Mouse (Mus musculus) thymus, postnatal 36 days (tissue): ENCODE measurements at regions not wholly inside any gene's neighbourhood (a gene's known extent, or its start where the extent isn't known, plus 50 kb on each side); places are given as distances from the start of the nearest gene placed in this dataset.

Experiments used
- DNase-seq, 2 experiments: peaks; one replicate each; pipeline ENCODE4 v3.0.0; 2022; ENCODE audit warnings: mixed read lengths in 2 of 2

DNA sequence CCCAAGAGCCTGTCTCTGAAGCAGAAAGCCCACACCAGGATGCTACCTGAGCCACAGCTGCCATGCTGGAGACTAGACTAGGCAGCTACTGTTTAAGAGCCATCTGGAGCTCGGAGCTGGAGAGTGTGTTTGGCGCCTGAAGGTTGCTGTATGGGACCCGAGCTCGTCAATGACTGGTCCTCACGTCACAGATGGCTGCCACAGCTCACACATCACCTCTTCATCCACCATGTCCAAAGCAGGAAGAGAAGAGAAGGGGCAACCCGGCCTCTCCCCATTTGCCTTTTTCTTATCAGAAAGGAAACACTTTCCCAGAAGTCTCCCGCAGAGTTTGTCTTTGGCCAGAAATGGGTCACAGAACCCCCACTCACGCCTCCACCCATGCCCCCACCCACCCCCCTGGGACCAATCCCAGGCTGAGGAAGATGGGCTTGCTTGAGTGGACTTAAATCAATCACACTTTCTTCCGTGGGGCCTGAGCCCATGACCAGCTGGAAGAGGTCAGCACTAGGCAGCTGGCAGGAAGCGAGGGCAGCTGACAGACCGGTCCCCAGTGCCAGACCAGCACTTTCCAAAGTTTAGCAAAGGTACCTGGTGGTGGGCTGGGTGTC is 53.5 kb upstream of the Ptpn1 start:
- DNase-seq, result no peak

DNA sequence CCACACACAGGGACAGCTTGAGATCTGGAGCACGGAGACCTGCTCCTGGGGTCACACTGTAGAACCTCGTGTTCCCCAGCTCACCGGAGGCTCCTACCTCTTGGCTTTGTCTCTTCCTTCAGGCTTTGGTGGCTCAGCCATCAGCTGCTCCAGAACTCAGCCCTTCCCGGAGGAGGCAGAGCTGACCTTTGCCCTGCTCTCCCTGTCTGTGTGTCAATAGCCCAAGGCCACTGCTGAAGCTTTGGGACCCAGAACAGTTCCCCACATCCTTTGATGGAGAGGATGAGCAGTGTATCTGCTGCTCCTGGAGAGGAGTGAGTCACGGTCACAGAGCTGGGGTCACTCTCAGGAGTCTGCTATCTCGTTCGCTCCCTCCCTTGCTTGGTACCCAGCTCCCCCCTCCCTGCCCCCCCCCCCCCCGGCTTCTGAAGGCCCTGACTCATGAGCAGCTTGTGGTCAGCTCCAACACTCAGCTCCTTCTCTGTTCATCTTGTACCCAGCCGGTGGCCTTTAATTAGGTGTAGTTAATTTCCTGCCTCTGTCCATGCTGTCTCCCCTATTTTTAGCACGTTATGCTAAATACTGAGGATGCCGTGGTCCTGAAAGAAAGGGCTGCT is 54.5 kb upstream of the Ptpn1 start:
- DNase-seq, result no peak

DNA sequence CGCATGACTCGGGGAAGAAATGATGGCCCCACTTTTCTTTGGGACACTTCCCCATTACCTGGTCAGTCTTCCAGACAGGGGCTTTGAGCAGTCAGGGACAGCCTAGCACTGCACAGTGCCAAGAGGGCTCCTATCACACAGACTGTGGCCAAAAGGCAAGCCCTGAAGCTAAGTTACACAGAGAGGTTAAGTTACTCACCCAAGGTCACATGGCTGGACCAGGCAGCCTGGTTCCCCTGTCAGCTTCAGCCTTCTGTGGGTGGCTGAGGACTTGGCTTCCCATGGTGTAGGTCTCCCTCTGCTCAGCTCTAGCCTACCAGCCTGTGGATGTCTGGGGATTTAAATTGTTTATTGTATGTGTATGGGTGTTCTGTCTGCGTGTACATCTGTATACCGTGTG is 59.4 kb upstream of the Ptpn1 start:
- DNase-seq, result no peak

DNA sequence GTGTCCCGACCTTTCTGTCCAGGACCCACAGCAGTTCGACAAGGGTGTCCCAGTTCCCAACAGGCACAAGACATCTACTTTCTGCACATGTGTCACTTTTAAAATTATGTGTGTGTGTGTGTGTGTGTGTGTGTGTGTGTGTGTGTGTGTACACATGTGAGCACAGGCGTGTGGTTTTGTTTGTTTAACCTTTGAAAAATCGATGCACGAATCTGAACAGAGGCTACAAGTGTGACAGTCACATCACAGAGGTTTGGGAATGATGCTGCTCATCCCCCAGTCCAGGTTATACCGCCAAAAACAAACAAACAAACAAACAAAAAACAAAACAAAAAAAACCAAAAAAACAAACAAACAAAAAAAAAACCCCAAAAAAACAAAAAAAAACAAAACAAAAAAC is 61.7 kb upstream of the Ptpn1 start:
- DNase-seq, result no peak

- no peak for DNase-seq
Measured at GRCm38 (mm10) chr2:167866751-167867150, 65.1 kb upstream of the Ptpn1 start.

- DNase-seq, result no peak
Measured at GRCm38 (mm10) chr2:167865525-167865924, 66.3 kb upstream of the Ptpn1 start.

DNA sequence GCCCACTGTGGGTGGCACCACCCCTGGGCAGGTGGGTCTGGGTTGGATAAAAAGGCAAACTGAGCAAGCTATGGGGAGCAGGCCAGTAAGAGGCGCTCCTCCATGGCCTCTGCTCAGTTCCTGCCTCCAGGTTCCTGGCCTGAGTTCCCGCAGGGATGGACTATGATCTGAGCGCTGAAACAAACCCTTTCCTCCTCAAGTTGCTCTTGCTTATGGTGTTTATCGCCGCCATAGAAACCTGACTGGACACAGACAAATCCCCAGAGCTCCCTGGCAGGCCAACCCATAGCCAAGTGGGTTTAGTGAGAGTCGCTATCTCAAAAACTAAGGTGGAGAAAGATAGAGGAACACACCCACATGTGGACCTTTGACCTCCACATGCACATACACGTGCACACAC is 67.2 kb upstream of the Ptpn1 start:
- no peak for DNase-seq

DNA sequence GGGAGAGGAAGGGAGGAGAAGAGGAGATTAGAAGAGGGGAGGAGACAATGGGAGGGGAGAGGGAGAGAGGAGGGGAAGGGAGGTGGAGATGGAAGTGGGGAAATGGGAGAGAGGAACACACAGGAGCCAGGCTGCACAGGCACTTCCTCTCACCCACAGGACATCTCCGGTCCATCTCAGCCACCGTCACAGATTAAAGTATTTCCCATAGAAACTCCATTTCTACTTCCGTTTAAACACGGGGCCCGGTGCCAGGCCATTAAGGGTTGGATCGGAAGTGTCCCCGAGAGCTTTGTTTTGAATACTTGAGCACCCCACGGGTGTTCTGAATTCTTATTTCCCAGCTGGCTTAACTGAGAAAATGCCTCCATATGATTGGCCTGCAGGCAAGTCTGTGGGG is 67.6 kb upstream of the Ptpn1 start:
- no peak for DNase-seq

GRCm38 (mm10) chr2:167863616-167864015 is 68.2 kb upstream of the Ptpn1 start:
- no peak for DNase-seq

DNA sequence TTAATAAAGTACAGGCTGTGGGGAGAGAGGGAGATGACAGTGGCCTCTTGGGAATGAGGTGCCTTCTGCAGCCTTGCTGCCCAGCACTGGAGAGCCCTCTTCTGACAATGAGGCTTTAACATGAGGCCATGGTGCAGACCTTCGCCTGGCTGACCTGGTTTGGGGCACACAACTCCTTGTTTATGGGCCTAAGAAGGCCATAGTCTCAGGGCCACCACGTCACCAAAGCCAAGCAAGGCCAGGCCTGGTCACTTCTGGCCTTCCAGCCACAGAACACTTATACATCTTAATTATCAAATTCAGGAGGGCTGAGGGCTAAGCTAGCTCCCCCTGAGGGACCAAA is 70.7 kb upstream of the Ptpn1 start:
- DNase-seq, result no peak

GRCm38 (mm10) chr2:167860457-167861177 is 71.2 kb upstream of the Ptpn1 start:
- DNase-seq, result no peak

DNA sequence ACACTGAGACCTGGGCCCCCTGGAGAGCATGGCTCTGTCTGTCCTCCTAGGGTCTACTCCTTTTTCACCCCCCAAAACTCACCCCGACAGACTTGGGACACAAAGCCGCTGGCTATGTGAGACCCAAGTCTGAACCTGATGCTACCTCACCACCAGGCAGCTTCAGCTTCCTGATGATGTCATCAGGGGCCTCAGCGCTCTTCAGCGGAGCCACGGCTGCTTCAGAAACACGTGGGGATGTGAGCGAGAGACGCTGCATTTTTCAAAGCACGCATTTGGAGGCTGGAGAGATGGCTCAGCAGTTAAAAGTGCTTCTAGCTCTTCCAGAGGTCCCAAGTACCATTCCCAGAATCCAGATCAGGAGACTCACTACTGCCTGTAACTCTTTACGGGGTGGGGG is 72.3 kb upstream of the Ptpn1 start:
- DNase-seq, result peak; percentile 11 to 22

- DNase-seq, result no peak
Measured at GRCm38 (mm10) chr2:167858346-167858745, 73.5 kb upstream of the Ptpn1 start.

DNA sequence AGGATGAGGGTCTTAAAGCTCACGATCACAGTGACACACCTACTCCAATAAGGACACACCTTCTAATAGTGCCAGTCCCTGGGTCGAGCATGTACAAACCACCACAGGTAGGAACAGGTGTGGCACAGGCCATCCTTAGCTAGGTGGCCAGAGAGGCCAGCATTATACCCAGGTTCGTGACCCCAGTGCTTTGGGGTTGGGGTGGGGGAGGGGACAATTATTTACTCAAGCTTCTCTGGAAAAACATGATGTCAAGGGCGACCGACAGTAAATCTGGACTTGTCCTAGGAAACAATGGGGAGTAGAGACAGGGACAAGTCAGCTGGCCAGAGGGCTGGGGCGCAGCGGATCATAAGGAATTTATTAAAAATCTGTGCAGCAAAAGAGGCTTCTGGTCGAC is 73.9 kb upstream of the Ptpn1 start:
- DNase-seq, result no peak

GRCm38 (mm10) chr2:167856920-167857475 is 74.9 kb upstream of the Ptpn1 start:
- no peak for DNase-seq

DNA sequence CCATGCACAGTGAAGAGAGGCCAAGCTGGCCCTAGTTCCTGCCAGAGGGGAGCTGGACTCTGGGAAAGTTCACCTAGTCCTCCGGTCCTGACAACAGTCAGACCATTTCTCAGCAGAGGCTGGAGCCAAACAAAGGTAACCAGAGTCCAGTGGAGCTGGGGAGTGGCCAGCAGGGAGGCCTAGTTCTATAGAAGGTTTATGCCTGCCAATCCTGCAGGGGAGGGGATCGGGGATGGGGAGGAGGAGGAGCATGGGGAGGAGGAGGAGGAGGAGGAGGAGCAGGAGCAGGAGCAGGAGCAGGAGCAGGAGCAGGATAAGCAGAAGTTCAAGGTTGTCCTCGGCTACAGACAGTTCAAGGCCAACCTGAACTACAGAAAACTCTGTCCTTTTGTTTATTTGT is 75.8 kb upstream of the Ptpn1 start:
- no peak for DNase-seq

DNA sequence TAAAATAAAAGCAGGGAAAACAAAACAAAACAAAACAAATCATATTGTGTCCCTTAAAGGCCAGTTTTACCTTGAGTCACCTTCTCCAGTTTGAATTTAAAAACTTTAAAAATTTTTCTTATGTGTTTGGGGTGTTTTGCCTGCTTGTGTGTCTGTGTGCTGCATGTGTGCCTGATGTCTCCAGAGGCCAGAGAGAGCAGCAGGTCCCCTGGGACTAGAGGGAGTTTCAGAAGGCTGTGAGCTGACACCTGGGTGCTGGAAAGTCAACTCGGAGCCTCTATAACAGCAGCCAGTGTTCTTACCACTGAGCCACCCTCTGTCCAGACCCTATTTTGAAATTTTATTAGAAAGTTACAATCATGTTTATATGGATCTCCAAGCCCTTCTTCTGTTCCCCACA is 77.8 kb upstream of the Ptpn1 start:
- DNase-seq, result no peak

- no peak for DNase-seq
Measured at GRCm38 (mm10) chr2:167853411-167853821, 78.4 kb upstream of the Ptpn1 start.

DNA sequence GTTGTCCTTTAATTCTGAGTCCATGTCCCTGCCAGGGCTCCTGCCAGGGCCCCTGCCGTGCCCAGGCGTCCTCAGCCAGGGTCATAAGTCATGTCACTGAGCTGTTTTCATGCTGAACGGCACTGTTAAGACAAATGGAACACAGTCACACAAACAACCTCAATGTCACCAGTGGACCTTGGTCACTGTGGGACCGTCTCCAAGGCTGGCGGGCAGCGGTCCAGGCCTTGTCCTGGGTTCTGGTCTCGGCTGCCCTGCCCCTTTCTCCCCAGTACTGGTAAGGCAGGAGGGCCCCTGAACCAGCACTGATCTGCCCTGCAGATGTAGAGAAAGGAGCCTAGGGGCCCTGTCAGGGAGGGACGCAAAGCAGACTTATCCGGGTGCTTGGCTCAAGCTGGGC is 79.3 kb upstream of the Ptpn1 start:
- DNase-seq, result no peak

GRCm38 (mm10) chr2:167851216-167851896 is 80.5 kb upstream of the Ptpn1 start:
- no peak for DNase-seq

GRCm38 (mm10) chr2:167849999-167850552 is 81.8 kb upstream of the Ptpn1 start:
- DNase-seq, result no peak

GRCm38 (mm10) chr2:167848468-167849440 is 83.1 kb upstream of the Ptpn1 start:
- DNase-seq, result no peak
